Mouse (Mus musculus) lung, postnatal 0 days (tissue): ENCODE results near the gene Grk6. TPM values are rescaled to one million over a fixed set of nuclear protein-coding genes. Genes with fewer than 3 reads are reported as not detected.

ENCODE experiments used
- ATAC-seq: fragments of 200-750 bp; cut with Nextera tagmentation; 2 replicates; pipeline ENCODE4 v1.8.0; 2017; ENCODE audit warnings: moderate library complexity
- DNase-seq: peaks from one replicate; pipeline ENCODE4 v3.0.0-alpha.2; 2016; ENCODE audit warnings: low spot score
- H3K27ac ChIP-seq: fragments of 300-500 bp; sonication (generic); 2 replicates; pipeline ENCODE4 v1.5.1; 2014; ENCODE audit warnings: antibody characterized with exemption, mild to moderate bottlenecking, low read length, mixed read lengths
- H3K27me3 ChIP-seq: fragments of 300-500 bp; sonication (generic); replicated peaks from 2 replicates; pipeline ENCODE4 v1.6.1; 2014; ENCODE audit warnings: low read length, mixed read lengths; ENCODE audit not compliant: insufficient read depth
- H3K36me3 ChIP-seq: fragments of 300-500 bp; sonication (generic); 2 replicates; pipeline ENCODE4 v1.6.1; 2014; ENCODE audit warnings: low read length, mixed read lengths; ENCODE audit not compliant: insufficient read depth
- H3K4me1 ChIP-seq: fragments of 300-500 bp; sonication (generic); 2 replicates; pipeline ENCODE4 v1.6.1; 2014; ENCODE audit warnings: antibody characterized with exemption, low read depth, low read length, mixed read lengths; ENCODE audit not compliant: insufficient read depth
- H3K4me2 ChIP-seq: fragments of 300-500 bp; sonication (generic); replicated peaks from 2 replicates; pipeline ENCODE4 v1.6.1; 2014; ENCODE audit warnings: low read depth, mild to moderate bottlenecking, low read length, moderate library complexity, mixed read lengths
- H3K4me3 ChIP-seq: fragments of 300-500 bp; sonication (generic); 2 replicates; pipeline ENCODE4 v1.5.1; 2014; ENCODE audit warnings: low read depth, low read length
- H3K9ac ChIP-seq: fragments of 300-500 bp; sonication (generic); replicated peaks from 2 replicates; pipeline ENCODE4 v1.6.1; 2014; ENCODE audit warnings: low read depth, mild to moderate bottlenecking
- H3K9me3 ChIP-seq: fragments of 300-500 bp; sonication (generic); 2 replicates; pipeline ENCODE4 v1.6.1; 2016; ENCODE audit warnings: low read length, mixed read lengths
- CTCF ChIP-seq: IDR thresholded peaks from 2 replicates; pipeline ENCODE4 v1.5.1; 2016; ENCODE audit warnings: antibody characterized with exemption, mild to moderate bottlenecking
- EP300 ChIP-seq: IDR thresholded peaks from 2 replicates; pipeline ENCODE4 v1.6.1; 2016; ENCODE audit warnings: antibody characterized with exemption, mild to moderate bottlenecking, control low read depth
- WGBS: fragments of 180-500 bp; shearing (Covaris S2); extraction: QIAGEN DNeasy Blood & Tissue Kit; methylation state at CpG from one replicate; pipeline ENCODE4 v1.1.7; 2014; 5-methylcytosine and 5-hydroxymethylcytosine counted together
- polyA plus RNA-seq: library from polyadenylated mRNA; unstranded; fragments of >200 nt; fragmentation: Nextera tagmentation; extraction: Ambion mirVana; gene quantifications from 2 replicates; pipeline ENCODE4 v1.2.1, GENCODE M21; 2015

The Grk6 gene
- polyA plus RNA-seq, 1 experiment from 2014 or later, result 20.4 TPM

- Histone ChIP-seq H3K4me1 (peaks cover 14% of the 10 kb centered on the region; the same call in 1 of the 2 replicates), H3K36me3 (no peaks in the 10 kb centered on the region), H3K27me3 (peaks cover 7% of the 10 kb centered on the region; the same call in 1 of the 2 replicates), H3K27ac (no peak overlapping the region), H3K9me3 (no peaks in the 10 kb centered on the region), H3K4me2 (no peak overlapping the region), H3K9ac (no peak overlapping the region), H3K4me3 (no peak overlapping the region)
- no peak for DNase-seq
- TF ChIP-seq CTCF (no peak), EP300 (no peak)
- no peak for ATAC-seq
- 77% methylated on average over 9 of the region's 9 CpGs for WGBS
These were observed 25.5 kb downstream of the Grk6 start for GRCm38 (mm10) chr13:55470372-55470771.

GRCm38 (mm10) chr13:55471156-55471818 lies 26.4 kb downstream of the Grk6 start:
- no peaks in the 10 kb centered on the region for H3K9me3 ChIP-seq
- 2% methylated on average over 52 of the region's 54 CpGs for WGBS
- no peak overlapping the region; the same call in 1 of the 2 replicates for H3K27ac ChIP-seq
- peaks cover 14% of the 10 kb centered on the region; the same call in 1 of the 2 replicates for H3K4me1 ChIP-seq
- peaks cover 7% of the 10 kb centered on the region; the same call in 1 of the 2 replicates for H3K27me3 ChIP-seq
- H3K36me3 ChIP-seq, result no peaks in the 10 kb centered on the region
- peak overlapping the region; percentile 99 for H3K4me2 ChIP-seq
- TF ChIP-seq EP300 (no peak), CTCF (peak; percentile 90)
- peak; percentile 79 for DNase-seq
- peak; percentile 77 for ATAC-seq
- H3K9ac ChIP-seq, result peak overlapping the region; percentile 34; the same call in 1 of the 2 replicates
- peak overlapping the region; percentile 56 for H3K4me3 ChIP-seq

- Histone ChIP-seq H3K9me3 (no peaks in the 10 kb centered on the region), H3K4me3 (peak overlapping the region; percentile 56), H3K9ac (peak overlapping the region; percentile 34; the same call in 1 of the 2 replicates), H3K36me3 (no peaks in the 10 kb centered on the region), H3K27me3 (peaks cover 7% of the 10 kb centered on the region; the same call in 1 of the 2 replicates), H3K4me1 (peaks cover 14% of the 10 kb centered on the region; the same call in 1 of the 2 replicates), H3K27ac (no peak overlapping the region; the same call in 1 of the 2 replicates), H3K4me2 (peak overlapping the region; percentile 99)
- ATAC-seq (peak; percentile 6; the same call in 1 of the 2 replicates), DNase-seq (no peak)
- no peak for TF ChIP-seq EP300
- TF ChIP-seq CTCF, result no peak
- WGBS, result 2% methylated on average over 30 of the region's 31 CpGs
These were observed 26.9 kb downstream of the Grk6 start for GRCm38 (mm10) chr13:55471819-55472131.

GRCm38 (mm10) chr13:55472132-55473022 lies 27.5 kb downstream of the Grk6 start:
- ATAC-seq, result peak; percentile 42
- DNase-seq, result peak; percentile 50
- Histone ChIP-seq H3K4me1 (peaks cover 14% of the 10 kb centered on the region; the same call in 1 of the 2 replicates), H3K4me3 (peak overlapping the region; percentile 56), H3K36me3 (no peaks in the 10 kb centered on the region), H3K27ac (no peak overlapping the region; the same call in 1 of the 2 replicates), H3K9me3 (no peaks in the 10 kb centered on the region), H3K9ac (peak overlapping the region; percentile 34; the same call in 1 of the 2 replicates), H3K4me2 (peak overlapping the region; percentile 99), H3K27me3 (peaks cover 7% of the 10 kb centered on the region; the same call in 1 of the 2 replicates)
- no peak for TF ChIP-seq EP300
- TF ChIP-seq CTCF, result peak; percentile 51
- WGBS, result 1% methylated on average over 63 of the region's 103 CpGs

- Histone ChIP-seq H3K9ac (no peak overlapping the region), H3K9me3 (no peaks in the 10 kb centered on the region), H3K27ac (no peak overlapping the region), H3K27me3 (peaks cover 7% of the 10 kb centered on the region; the same call in 1 of the 2 replicates), H3K4me1 (peaks cover 14% of the 10 kb centered on the region; the same call in 1 of the 2 replicates), H3K36me3 (no peaks in the 10 kb centered on the region), H3K4me2 (peak overlapping the region; percentile 99), H3K4me3 (peak overlapping the region; percentile 56)
- WGBS, result 43% methylated on average over 18 of the region's 18 CpGs
- no peak for DNase-seq
- TF ChIP-seq EP300 (no peak), CTCF (peak; percentile 26; the same call in 1 of the 2 replicates)
- ATAC-seq, result no peak
These were observed 28.4 kb downstream of the Grk6 start for GRCm38 (mm10) chr13:55473076-55473831.
